In genomic region chr10:98958752-98959151, GRCm38 (mm10) we compare ENCODE assay signal across 23 mouse cellular contexts. TPM values are rescaled to one million over a fixed set of nuclear protein-coding genes. Genes with fewer than 3 reads are reported as not detected.
A peak's percentile ranks its signal among the peaks of the same experiment; 100 is the strongest.
DNase-seq lines count a peak whose midpoint lies in the region; ATAC-seq and TF ChIP-seq lines count a peak whose summit lies in the region.
"Had no signal": no experiment of that assay in that cellular context is flagged by ENCODE, and none has a peak within 500 bp of the region (broad histone marks: within the 10 kb centered on the region; RNA-seq: fewer than 3 reads in every experiment).

No protein-coding gene starts in this region.

- TF ChIP-seq CTCF in layer of hippocampus, adult 2 months (conservative IDR thresholded peaks at IDR 0.05), result no peak
- no peak for TF ChIP-seq CTCF in olfactory bulb, adult 2 months (IDR thresholded peaks at IDR 0.05; ENCODE audit: insufficient read depth, low read depth, low read length)

- ATAC-seq in common myeloid progenitor, adult 5-6 weeks (replicated peaks; ENCODE audit: low read depth, poor library complexity, severe bottlenecking), result 0 out of 2 replicates have a peak, but pooled peaks have one; percentile 6
- no peak for ATAC-seq in embryonic facial prominence, embryonic 11.5 days (replicated peaks; ENCODE audit: insufficient number of reproducible peaks, low FRiP score, low TSS enrichment, low read depth)
- ATAC-seq: hindbrain, embryonic 16.5 days had no signal

- peak overlapping the region; percentile 77 for H3K27ac ChIP-seq in layer of hippocampus, adult 2 months
- H3K27ac ChIP-seq in embryonic facial prominence, embryonic 11.5 days (replicated peaks; ENCODE audit: low read depth, low read length), result no peak overlapping the region
- peak overlapping the region; percentile 70 for H3K27ac ChIP-seq in olfactory bulb, adult 2 months (ENCODE audit: insufficient read depth, low read depth, low read length)
- H3K27ac ChIP-seq: heart, adult 2 months; heart, embryonic 15.5 days; lung, embryonic 15.5 days; stomach, postnatal 0 days had no signal

- 0 out of 2 replicates have a peak, but pooled peaks cover 2% of the 10 kb centered on the region for H3K4me1 ChIP-seq in embryonic facial prominence, embryonic 11.5 days (ENCODE audit: control insufficient read depth, insufficient read depth, low read length)
- peaks cover 13% of the 10 kb centered on the region for H3K4me1 ChIP-seq in olfactory bulb, adult 2 months (ENCODE audit: control insufficient read depth, insufficient read depth, low read length)

- H3K27me3 ChIP-seq in embryonic facial prominence, embryonic 11.5 days (ENCODE audit: control insufficient read depth, insufficient read depth, low read length), result no peaks in the 10 kb centered on the region
- H3K27me3 ChIP-seq: heart, embryonic 15.5 days; lung, embryonic 15.5 days had no signal

- H3K9me3 ChIP-seq in embryonic facial prominence, embryonic 11.5 days (replicated peaks; ENCODE audit: control insufficient read depth, low read length), result no peaks in the 10 kb centered on the region
- H3K9me3 ChIP-seq: heart, embryonic 15.5 days; lung, embryonic 15.5 days had no signal

- no peak for DNase-seq in layer of hippocampus, adult 2 months (ENCODE audit: low spot score in 2 of 2)
- DNase-seq in layer of hippocampus, postnatal 25 days (ENCODE audit: extremely low spot score in 1 of 2, low spot score in 1 of 2), result no peak
- peak; percentile 44 for DNase-seq in embryonic facial prominence, embryonic 11.5 days (ENCODE audit: low spot score)
- DNase-seq in right cerebral cortex, adult 2 months (ENCODE audit: low spot score in 2 of 2), result no peak
- DNase-seq in urinary bladder, postnatal 25 days (ENCODE audit: low spot score), result no peak
- DNase-seq: adrenal gland, postnatal 14 days; cerebellum, postnatal 10 days; embryo, embryonic 11 days; gastrocnemius, postnatal 25 days; heart, adult 2 months; kidney, adult 18-20 months; kidney, postnatal 36 days; midbrain, embryonic 14.5 days; thymus, adult 18-20 months; thymus, postnatal 36 days had no signal

- 35% methylated on average over 4 of the region's 4 CpGs for WGBS in embryonic facial prominence, embryonic 11.5 days
- WGBS in olfactory bulb, adult 2 months, result 58% methylated on average over 4 of the region's 4 CpGs

- H3K4me2 ChIP-seq in embryonic facial prominence, embryonic 11.5 days (ENCODE audit: low read depth, low read length), result no peak overlapping the region
- H3K4me2 ChIP-seq: heart, embryonic 15.5 days; liver, embryonic 11.5 days; lung, embryonic 15.5 days had no signal

- no peak overlapping the region for H3K4me3 ChIP-seq in layer of hippocampus, adult 2 months
- no peak overlapping the region for H3K4me3 ChIP-seq in embryonic facial prominence, embryonic 11.5 days (ENCODE audit: low read depth, low read length)
- H3K4me3 ChIP-seq in olfactory bulb, adult 2 months (ENCODE audit: insufficient read depth, low read depth, low read length), result no peak overlapping the region
- H3K4me3 ChIP-seq: erythroblast, embryonic 14.5 days; heart, adult 2 months; heart, embryonic 15.5 days; lung, embryonic 15.5 days had no signal

- H3K9ac ChIP-seq in embryonic facial prominence, embryonic 11.5 days (replicated peaks; ENCODE audit: low read length), result no peak overlapping the region
- H3K9ac ChIP-seq: heart, embryonic 15.5 days; lung, embryonic 15.5 days had no signal

- TF ChIP-seq POLR2A in olfactory bulb, adult 2 months (IDR thresholded peaks at IDR 0.05; ENCODE audit: insufficient read depth, low read depth, low read length), result no peak

- H3K36me3 ChIP-seq in embryonic facial prominence, embryonic 11.5 days (replicated peaks; ENCODE audit: control insufficient read depth, insufficient read depth, low read depth, low read length), result no peaks in the 10 kb centered on the region
- H3K36me3 ChIP-seq: heart, embryonic 15.5 days; lung, embryonic 15.5 days had no signal

RNA-seq across cellular contexts. Expression of gene Atp2b1, which starts 44.5 kb away (rescaled TPM):
- total RNA-seq in layer of hippocampus, adult 2 months (2021), result 1,000 to 10,000 TPM; 1,026 to 1,053 TPM
- 1,000 to 10,000 TPM in 1 of 2 experiments, 100 to 1,000 TPM in 1; 951 to 1,124 TPM for total RNA-seq in layer of hippocampus, postnatal 25 days (2021)
- total RNA-seq in common myeloid progenitor, adult 5-6 weeks (2017), result 32.4 and 55.2 TPM in 2 replicates
- polyA plus RNA-seq in embryonic facial prominence, embryonic 11.5 days (2014; fragmentation: Nextera tagmentation; extraction: Ambion mirVana), result 92.0 and 94.1 TPM in 2 replicates
- polyA plus RNA-seq in olfactory bulb, adult 2 months (2012; ENCODE audit: insufficient read depth, insufficient read length, low replicate concordance, missing spikeins), result 354 and 685 TPM in 2 replicates

Comparison
In these comparisons a context has a peak if more than half of its experiments do, and no peak if none do; other contexts are left out.
1. RNA of gene Atp2b1, which starts 44.5 kb away (total RNA-seq): 951 to 1,124 TPM in layer of hippocampus, postnatal 25 days and 1,026 to 1,053 TPM in layer of hippocampus, adult 2 months; 32.4 to 55.2 TPM in common myeloid progenitor, adult 5-6 weeks; every median in the first group is over 10 times any median in the second.